In the genomic region with DNA sequence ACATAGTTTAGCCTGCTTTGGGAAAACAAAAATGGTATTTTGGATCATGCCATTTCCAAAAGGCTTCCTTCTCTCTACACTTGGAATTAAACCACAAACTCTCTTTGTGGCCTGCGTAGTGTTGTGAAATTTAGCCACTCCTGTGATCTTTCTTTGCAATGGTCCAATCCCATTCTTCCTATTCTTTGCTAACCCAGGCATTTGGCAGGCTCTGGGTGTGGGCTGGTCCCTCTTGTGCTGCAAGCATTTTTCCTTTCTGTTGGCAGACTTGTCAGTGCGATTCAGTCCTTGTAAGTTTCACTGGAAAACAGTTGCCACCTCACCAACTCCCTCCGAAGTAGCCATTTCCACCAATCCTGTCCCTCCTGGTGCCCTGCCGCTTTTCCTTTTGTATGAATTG, we compare ENCODE assay signal across 10 mouse cellular contexts. TPM values are rescaled to one million over a fixed set of nuclear protein-coding genes. Genes with fewer than 3 reads are reported as not detected.
DNase-seq lines count a peak whose midpoint lies in the region; ATAC-seq and TF ChIP-seq lines count a peak whose summit lies in the region.
"Had no signal": no experiment of that assay in that cellular context is flagged by ENCODE, and none has a peak within 500 bp of the region (broad histone marks: within the 10 kb centered on the region; RNA-seq: fewer than 3 reads in every experiment).

No protein-coding gene starts in this region.

- no peak for TF ChIP-seq POLR2A in liver, adult 2 months (IDR thresholded peaks at IDR 0.05; ENCODE audit: extremely low read depth, insufficient read depth, low read length)
- TF ChIP-seq POLR2A in cortical plate, adult 2 months (IDR thresholded peaks at IDR 0.05; ENCODE audit: extremely low read depth, insufficient read depth, low read length) = no peak

- no peaks in the 10 kb centered on the region for H3K9me3 ChIP-seq in liver, embryonic 12.5 days (replicated peaks)
- H3K9me3 ChIP-seq in lung, postnatal 0 days (ENCODE audit: low read length) = no peaks in the 10 kb centered on the region
- H3K9me3 ChIP-seq: embryonic facial prominence, embryonic 15.5 days had no signal

- 41% methylated on average over 4 of the region's 4 CpGs for WGBS in liver, adult 2 months
- WGBS in liver, embryonic 12.5 days (ENCODE audit: insufficient replicate concordance) = 87% methylated on average over 4 of the region's 4 CpGs
- 76% methylated on average over 4 of the region's 4 CpGs for WGBS in lung, postnatal 0 days

- no peak for TF ChIP-seq EP300 in lung, postnatal 0 days (IDR thresholded peaks at IDR 0.05)

- H3K4me3 ChIP-seq in liver, adult 2 months (ENCODE audit: insufficient read depth, low read depth, low read length) = no peak overlapping the region
- H3K4me3 ChIP-seq in liver, embryonic 12.5 days = no peak overlapping the region
- H3K4me3 ChIP-seq in cortical plate, adult 2 months (ENCODE audit: insufficient read depth, low read length) = no peak overlapping the region
- no peak overlapping the region for H3K4me3 ChIP-seq in lung, postnatal 0 days (ENCODE audit: low read depth, low read length)
- H3K4me3 ChIP-seq: embryonic facial prominence, embryonic 15.5 days had no signal

- peaks cover 7% of the 10 kb centered on the region for H3K4me1 ChIP-seq in liver, adult 2 months (ENCODE audit: control insufficient read depth, insufficient read depth, low read length)
- peaks cover 15% of the 10 kb centered on the region for H3K4me1 ChIP-seq in liver, embryonic 12.5 days
- peaks cover 3% of the 10 kb centered on the region; the same call in 1 of the 2 replicates for H3K4me1 ChIP-seq in cortical plate, adult 2 months (ENCODE audit: control insufficient read depth, insufficient read depth, low read length)
- H3K4me1 ChIP-seq in lung, postnatal 0 days (ENCODE audit: insufficient read depth, low read depth, low read length) = no peaks in the 10 kb centered on the region
- H3K4me1 ChIP-seq: embryonic facial prominence, embryonic 15.5 days had no signal

- ATAC-seq in frontal cortex, adult (ENCODE audit: low TSS enrichment) = peak; percentile 89; the same call in 1 of the 2 replicates
- ATAC-seq in liver, embryonic 12.5 days = no peak
- ATAC-seq in lung, postnatal 0 days = peak; percentile 79
- ATAC-seq in activated CD4-positive, CD25-positive, alpha-beta regulatory T cell, adult 4 months = no peak

- no peak for TF ChIP-seq CTCF in liver, adult 2 months (IDR thresholded peaks at IDR 0.05; ENCODE audit: low read depth, low read length)
- no peak for TF ChIP-seq CTCF in cortical plate, adult 2 months (IDR thresholded peaks at IDR 0.05; ENCODE audit: extremely low read depth, insufficient read depth, low read length)
- no peak for TF ChIP-seq CTCF in lung, postnatal 0 days (IDR thresholded peaks at IDR 0.05)

- H3K36me3 ChIP-seq in liver, adult 2 months (ENCODE audit: control insufficient read depth, insufficient read depth, low read length) = peaks cover 18% of the 10 kb centered on the region; the same call in 1 of the 2 replicates
- H3K36me3 ChIP-seq in liver, embryonic 12.5 days = peaks cover 73% of the 10 kb centered on the region
- H3K36me3 ChIP-seq in lung, postnatal 0 days (ENCODE audit: insufficient read depth, low read length) = peaks cover 9% of the 10 kb centered on the region; the same call in 1 of the 2 replicates

- H3K9ac ChIP-seq in liver, adult 2 months (ENCODE audit: low read depth, low read length) = no peak overlapping the region
- H3K9ac ChIP-seq in liver, embryonic 12.5 days = no peak overlapping the region
- no peak overlapping the region for H3K9ac ChIP-seq in lung, postnatal 0 days (replicated peaks; ENCODE audit: low read depth)
- H3K9ac ChIP-seq: embryonic facial prominence, embryonic 15.5 days had no signal

- no peaks in the 10 kb centered on the region for H3K79me2 ChIP-seq in liver, adult 2 months (ENCODE audit: control insufficient read depth, insufficient read depth, low read length)

- H3K27ac ChIP-seq in liver, adult 2 months (replicated peaks; ENCODE audit: insufficient read depth, low read depth, low read length) = no peak overlapping the region
- no peak overlapping the region for H3K27ac ChIP-seq in liver, embryonic 12.5 days
- peak overlapping the region; percentile 51; the same call in 1 of the 2 replicates for H3K27ac ChIP-seq in cortical plate, adult 2 months (ENCODE audit: insufficient read depth, low read length)
- H3K27ac ChIP-seq in lung, postnatal 0 days (ENCODE audit: low read length) = peak overlapping the region; percentile 43

- H3K27me3 ChIP-seq in liver, adult 2 months (ENCODE audit: control insufficient read depth, insufficient read depth, low read length) = no peaks in the 10 kb centered on the region
- no peaks in the 10 kb centered on the region for H3K27me3 ChIP-seq in liver, embryonic 12.5 days (replicated peaks)
- H3K27me3 ChIP-seq in lung, postnatal 0 days (replicated peaks; ENCODE audit: insufficient read depth, low read length) = no peaks in the 10 kb centered on the region
- H3K27me3 ChIP-seq: embryonic facial prominence, embryonic 15.5 days had no signal

- DNase-seq in frontal cortex, postnatal 14 days (ENCODE audit: low spot score in 2 of 2) = no peak
- peak; percentile 91 for DNase-seq in liver, adult 2 months (ENCODE audit: extremely low read depth, low read depth, low spot score)
- DNase-seq in lung, postnatal 0 days (ENCODE audit: low spot score) = peak; percentile 86
- DNase-seq in spleen, postnatal 14 days (ENCODE audit: low spot score in 2 of 2) = no peak
- DNase-seq: midbrain, embryonic 14.5 days had no signal

- H3K4me2 ChIP-seq in liver, embryonic 12.5 days = no peak overlapping the region
- no peak overlapping the region for H3K4me2 ChIP-seq in lung, postnatal 0 days (replicated peaks; ENCODE audit: low read depth, low read length)
- H3K4me2 ChIP-seq: embryonic facial prominence, embryonic 15.5 days had no signal

RNA-seq across cellular contexts. Expression of gene Bcl7b, which starts 6.9 kb away (rescaled TPM):
- 10.5 and 11.9 TPM in 2 replicates for total RNA-seq in liver, adult 2 months (2014; rRNA removed)
- 17.6 and 20.2 TPM in 2 replicates for polyA plus RNA-seq in liver, adult 2 months (2012; rRNA removed)
- polyA plus RNA-seq in liver, embryonic 12.5 days (2016; fragmentation: Nextera tagmentation; extraction: Ambion mirVana) = 38.2 and 44.3 TPM in 2 replicates
- polyA plus RNA-seq in cortical plate, adult 2 months (2012; rRNA removed) = 43.7 and 45.3 TPM in 2 replicates
- polyA plus RNA-seq in lung, postnatal 0 days (2015; fragmentation: Nextera tagmentation; extraction: Ambion mirVana) = 63.1 and 65.7 TPM in 2 replicates
- 10 to 100 TPM; 41.8 to 53.6 TPM for polyA plus RNA-seq in activated CD4-positive, CD25-positive, alpha-beta regulatory T cell, adult 4 months (2017; shearing (Covaris generic))

RNA-seq across cellular contexts. Expression of gene Tbl2, which starts 11.8 kb away (rescaled TPM):
- total RNA-seq in liver, adult 2 months (2014; rRNA removed) = 5.8 and 8.0 TPM in 2 replicates
- polyA plus RNA-seq in liver, adult 2 months (2012; rRNA removed) = 9.6 and 10.1 TPM in 2 replicates
- 17.1 and 18.9 TPM in 2 replicates for polyA plus RNA-seq in liver, embryonic 12.5 days (2016; fragmentation: Nextera tagmentation; extraction: Ambion mirVana)
- 11.7 and 11.9 TPM in 2 replicates for polyA plus RNA-seq in cortical plate, adult 2 months (2012; rRNA removed)
- 8.7 and 9.5 TPM in 2 replicates for polyA plus RNA-seq in lung, postnatal 0 days (2015; fragmentation: Nextera tagmentation; extraction: Ambion mirVana)
- polyA plus RNA-seq in activated CD4-positive, CD25-positive, alpha-beta regulatory T cell, adult 4 months (2017; shearing (Covaris generic)) = 1 to 10 TPM; 5.2 to 5.4 TPM

RNA-seq across cellular contexts. Expression of gene Baz1b, which starts 25.8 kb away (rescaled TPM):
- total RNA-seq in liver, adult 2 months (2014; rRNA removed) = 26.9 and 27.5 TPM in 2 replicates
- polyA plus RNA-seq in liver, adult 2 months (2012; rRNA removed) = 8.8 and 11.9 TPM in 2 replicates
- 35.2 and 37.6 TPM in 2 replicates for polyA plus RNA-seq in liver, embryonic 12.5 days (2016; fragmentation: Nextera tagmentation; extraction: Ambion mirVana)
- polyA plus RNA-seq in cortical plate, adult 2 months (2012; rRNA removed) = 58.4 and 61.7 TPM in 2 replicates
- 14.6 and 19.2 TPM in 2 replicates for polyA plus RNA-seq in lung, postnatal 0 days (2015; fragmentation: Nextera tagmentation; extraction: Ambion mirVana)
- polyA plus RNA-seq in activated CD4-positive, CD25-positive, alpha-beta regulatory T cell, adult 4 months (2017; shearing (Covaris generic)) = 10 to 100 TPM; 20.8 to 23.9 TPM

Comparison
In these comparisons a context has a peak if more than half of its experiments do, and no peak if none do; other contexts are left out.
1. ATAC-seq: peak in frontal cortex, adult (single experiment) and lung, postnatal 0 days (single experiment); none in liver, embryonic 12.5 days (single experiment) and activated CD4-positive, CD25-positive, alpha-beta regulatory T cell, adult 4 months (single experiment).
2. DNase-seq: peak in liver, adult 2 months (single experiment) and lung, postnatal 0 days (single experiment); none in frontal cortex, postnatal 14 days (0 of 2) and spleen, postnatal 14 days (0 of 2).
3. H3K27ac ChIP-seq: peak in cortical plate, adult 2 months (single experiment) and lung, postnatal 0 days (single experiment); none in liver, adult 2 months (single experiment) and liver, embryonic 12.5 days (single experiment).